Mouse (Mus musculus) retina, postnatal 1 day (tissue): ENCODE data around the gene Zfp961.
"Not testable (repeated sequence)": the region's sequence is repeated elsewhere in the genome, so short reads cannot be mapped to it uniquely, and the experiment has no call there.

Experiments
- DNase-seq: peaks from one replicate; pipeline ENCODE4 v3.0.0-alpha.2; 2012

Zfp961 gene

GRCm38 (mm10) chr8:71964051-71964450 is 13.2 kb downstream of the Zfp961 start:
- DNase-seq = no peak

- DNase-seq = no peak
Observed at GRCm38 (mm10) chr8:71965166-71965565, 14.3 kb downstream of the Zfp961 start.

GRCm38 (mm10) chr8:71966411-71966810 is 15.6 kb downstream of the Zfp961 start:
- no peak for DNase-seq

GRCm38 (mm10) chr8:71967261-71967660 is 16.4 kb downstream of the Zfp961 start:
- DNase-seq = no peak

- no peak for DNase-seq
Observed at GRCm38 (mm10) chr8:71968100-71968499, 17.3 kb downstream of the Zfp961 start.

- DNase-seq = no peak
Observed at GRCm38 (mm10) chr8:71968636-71969035, 17.8 kb downstream of the Zfp961 start.

- peak; percentile 58 for DNase-seq
Observed at GRCm38 (mm10) chr8:71971945-71972344, 21.1 kb downstream of the Zfp961 start.

GRCm38 (mm10) chr8:71974211-71974610 is 23.4 kb downstream of the Zfp961 start:
- no peak for DNase-seq

- DNase-seq = no peak
Observed at GRCm38 (mm10) chr8:71981032-71981431, 30.2 kb downstream of the Zfp961 start.

- DNase-seq = no peak
Observed at GRCm38 (mm10) chr8:71981456-71981855, 30.6 kb downstream of the Zfp961 start.

GRCm38 (mm10) chr8:71984601-71985000 is 33.8 kb downstream of the Zfp961 start:
- peak; percentile 77 for DNase-seq

GRCm38 (mm10) chr8:71988110-71988866 is 37.5 kb downstream of the Zfp961 start:
- DNase-seq = peak; percentile 69

- DNase-seq = peak; percentile 8
Observed at GRCm38 (mm10) chr8:71988867-71989599, 38.2 kb downstream of the Zfp961 start.

GRCm38 (mm10) chr8:71999434-71999833 is 48.6 kb downstream of the Zfp961 start:
- no peak for DNase-seq

GRCm38 (mm10) chr8:72000223-72000622 is 49.4 kb downstream of the Zfp961 start:
- no peak for DNase-seq

- DNase-seq = no peak
Observed at GRCm38 (mm10) chr8:72002942-72003341, 52.1 kb downstream of the Zfp961 start.

- DNase-seq = no peak
Observed at GRCm38 (mm10) chr8:72005912-72006311, 55.1 kb downstream of the Zfp961 start.

GRCm38 (mm10) chr8:72006763-72007162 is 55.9 kb downstream of the Zfp961 start:
- no peak for DNase-seq

GRCm38 (mm10) chr8:72008134-72008641 is 57.4 kb downstream of the Zfp961 start:
- DNase-seq = no peak

- no peak for DNase-seq
Observed at GRCm38 (mm10) chr8:72009473-72009872, 58.6 kb downstream of the Zfp961 start, which contains the start of gene Cyp4f18. Cyp4f18 (minus strand) TSS chr8:72009626.

GRCm38 (mm10) chr8:72013506-72014228 is 62.8 kb downstream of the Zfp961 start:
- DNase-seq = not testable (repeated sequence)

GRCm38 (mm10) chr8:72017339-72017738 is 66.5 kb downstream of the Zfp961 start:
- not testable (repeated sequence) for DNase-seq

- no peak for DNase-seq
Observed at GRCm38 (mm10) chr8:72018141-72018540, 67.3 kb downstream of the Zfp961 start.
